Mouse (Mus musculus): ENCODE measurements around the gene Drd3. TPM values are rescaled to one million over a fixed set of nuclear protein-coding genes. Genes with fewer than 3 reads are reported as not detected.

The Drd3 gene
- total RNA-seq, 2 experiments from 2014 or later: not detected

Small RNA genes within 50 kb of the gene (microRNA-seq; reads per million reads assigned to microRNA genes)
- 0 reads per million in 2 experiments for gene Gm25996

Other genes with a start within 250 kb of the Drd3 start
- gene Tigit, start 89.9 kb upstream of the Drd3 start, total RNA-seq (2021): not detected
- gene Ccdc191, start 135.8 kb downstream of the Drd3 start, total RNA-seq (2021): 1 to 10 TPM in 1 of 2 experiments, under 1 TPM in 1; 0.92 to 2.2 TPM
- gene Qtrt2, start 172.8 kb downstream of the Drd3 start, total RNA-seq (2021): 1 to 10 TPM; 7.4 to 9.5 TPM
- gene Zdhhc23, start 225.8 kb downstream of the Drd3 start, total RNA-seq (2021): 1 to 10 TPM; 1.6 to 6.0 TPM